Mouse (Mus musculus) midbrain, embryonic 15.5 days (tissue): Measurements from ENCODE around the gene Zranb1. TPM values are rescaled to one million over a fixed set of nuclear protein-coding genes. Genes with fewer than 3 reads are reported as not detected.

Experiments used
- ATAC-seq: fragments of 200-750 bp; cut with Nextera tagmentation; replicated peaks from 2 replicates; pipeline ENCODE4 v1.8.0; 2017; ENCODE audit warnings: moderate TSS enrichment
- H3K27ac ChIP-seq: fragments of 300-500 bp; sonication (generic); 2 replicates; pipeline ENCODE4 v1.5.1; 2015; ENCODE audit warnings: mild to moderate bottlenecking, inconsistent platforms
- H3K27me3 ChIP-seq: fragments of 300-500 bp; sonication (generic); replicated peaks from 2 replicates; pipeline ENCODE4 v1.6.1; 2015; ENCODE audit warnings: inconsistent platforms
- H3K36me3 ChIP-seq: fragments of 300-500 bp; sonication (generic); replicated peaks from 2 replicates; pipeline ENCODE4 v1.6.1; 2015; ENCODE audit warnings: inconsistent platforms
- H3K4me1 ChIP-seq: fragments of 300-500 bp; sonication (generic); 2 replicates; pipeline ENCODE4 v1.6.1; 2015; ENCODE audit warnings: inconsistent platforms
- H3K4me2 ChIP-seq: fragments of 300-500 bp; sonication (generic); 2 replicates; pipeline ENCODE4 v1.6.1; 2015; ENCODE audit warnings: inconsistent platforms, mild to moderate bottlenecking, moderate library complexity
- H3K4me3 ChIP-seq: fragments of 300-500 bp; sonication (generic); 2 replicates; pipeline ENCODE4 v1.5.1; 2015; ENCODE audit warnings: mild to moderate bottlenecking, inconsistent platforms
- H3K9ac ChIP-seq: fragments of 300-500 bp; sonication (generic); 2 replicates; pipeline ENCODE4 v1.6.1; 2015; ENCODE audit warnings: mild to moderate bottlenecking, inconsistent platforms
- H3K9me3 ChIP-seq: fragments of 300-500 bp; sonication (generic); 2 replicates; pipeline ENCODE4 v1.6.1; 2016; ENCODE audit warnings: inconsistent platforms
- WGBS: fragments of 180-500 bp; shearing (Covaris S2); methylation state at CpG from one replicate; pipeline ENCODE4 v1.1.7; 2015; ENCODE audit warnings: mixed read lengths; 5-methylcytosine and 5-hydroxymethylcytosine counted together
- polyA plus RNA-seq: library from polyadenylated mRNA; unstranded; fragments of >200 nt; fragmentation: Nextera tagmentation; extraction: Ambion mirVana; gene quantifications from 2 replicates; pipeline ENCODE4 v1.2.1, GENCODE M21; 2015

The Zranb1 gene
- polyA plus RNA-seq, 1 experiment from 2014 or later = 24.3 TPM

DNA sequence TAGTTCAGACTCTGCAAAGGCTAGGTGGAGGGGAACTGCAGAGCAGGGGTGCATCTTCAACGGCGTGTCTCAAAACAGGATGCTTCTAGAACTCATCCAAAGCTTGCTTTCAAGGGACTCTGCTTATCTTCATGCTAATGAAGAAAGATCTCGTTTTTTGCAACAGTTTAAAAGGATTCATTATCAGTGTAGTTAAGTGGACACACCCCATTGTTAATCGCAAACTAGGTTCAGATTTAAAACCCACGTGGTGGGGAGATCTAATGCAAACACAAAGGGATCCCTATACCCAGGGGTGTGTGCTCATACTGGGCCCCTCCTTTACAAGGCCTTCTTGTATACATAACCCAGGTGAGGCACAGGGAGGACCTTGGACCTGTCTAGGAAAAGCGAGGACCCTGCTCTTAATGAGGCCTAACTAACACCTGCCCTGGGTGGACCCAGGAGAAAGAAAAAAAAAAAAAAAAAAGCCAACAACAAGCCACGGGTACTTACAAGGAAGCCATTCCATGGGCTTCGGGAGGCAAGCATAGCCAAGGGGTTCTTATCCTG lies 98.6 kb downstream of the Zranb1 start:
- no peaks in the 10 kb centered on the region for H3K9me3 ChIP-seq
- peaks cover 25% of the 10 kb centered on the region for H3K4me1 ChIP-seq
- H3K4me2 ChIP-seq = no peak overlapping the region
- no peaks in the 10 kb centered on the region for H3K27me3 ChIP-seq
- H3K36me3 ChIP-seq = no peaks in the 10 kb centered on the region
- H3K27ac ChIP-seq = no peak overlapping the region
- WGBS = 78% methylated on average over 8 of the region's 8 CpGs
- ATAC-seq = no peak
- H3K4me3 ChIP-seq = no peak overlapping the region
- no peak overlapping the region for H3K9ac ChIP-seq

DNA sequence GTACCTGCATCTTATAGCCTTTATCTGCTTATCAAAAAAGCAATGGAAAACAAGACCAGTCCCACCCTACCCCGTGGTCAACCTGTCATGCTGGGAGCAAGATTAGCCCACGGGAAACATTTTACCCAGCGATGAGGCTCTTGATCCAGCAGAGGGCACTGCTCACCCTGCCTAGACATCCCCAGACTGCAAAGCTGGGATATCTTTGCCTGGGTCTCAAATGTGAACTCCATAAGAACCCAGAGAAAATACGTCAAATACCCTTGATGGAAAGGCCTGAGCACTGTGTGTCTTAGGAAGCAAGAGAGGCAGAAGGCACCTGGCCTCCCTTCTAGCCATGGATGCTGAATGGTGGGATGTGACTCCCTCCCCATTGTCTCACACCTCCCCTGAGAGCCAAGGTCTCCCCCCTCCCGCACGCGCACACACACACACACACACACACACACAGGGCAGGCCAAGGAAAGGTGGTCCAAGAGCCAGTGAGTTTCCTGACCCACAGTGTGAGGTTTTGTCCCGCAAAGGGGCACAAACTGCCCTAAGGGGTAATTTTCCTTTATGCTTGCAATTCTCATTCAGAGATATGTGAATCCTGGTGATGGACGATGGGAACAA lies 101.8 kb downstream of the Zranb1 start:
- Histone ChIP-seq H3K9me3 (no peaks in the 10 kb centered on the region), H3K36me3 (no peaks in the 10 kb centered on the region), H3K27me3 (no peaks in the 10 kb centered on the region), H3K4me2 (no peak overlapping the region), H3K4me3 (no peak overlapping the region), H3K9ac (no peak overlapping the region), H3K27ac (no peak overlapping the region), H3K4me1 (peaks cover 22% of the 10 kb centered on the region)
- WGBS = 36% methylated on average over 9 of the region's 9 CpGs
- ATAC-seq = peak; percentile 66

DNA sequence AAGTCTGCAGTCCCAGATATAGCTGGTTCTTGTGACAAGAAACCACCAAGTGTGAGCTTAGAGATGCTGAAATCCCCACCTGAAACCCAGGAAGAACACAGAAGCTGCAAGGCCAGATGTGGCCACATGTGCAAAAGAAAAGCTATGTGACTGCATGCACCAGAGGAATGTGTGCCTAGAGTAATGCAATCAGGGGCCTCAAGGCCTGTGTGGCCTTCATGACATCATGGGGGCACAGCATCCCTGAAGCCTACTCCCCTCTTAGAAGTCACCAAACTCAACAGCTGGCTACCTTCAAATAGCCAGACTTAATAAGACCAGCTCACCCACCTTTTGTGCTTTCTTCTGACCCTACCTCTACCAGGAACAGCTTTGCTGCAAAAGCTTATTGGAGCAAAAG lies 105.0 kb downstream of the Zranb1 start:
- Histone ChIP-seq H3K4me1 (peaks cover 28% of the 10 kb centered on the region), H3K27ac (no peak overlapping the region), H3K27me3 (no peaks in the 10 kb centered on the region), H3K4me3 (no peak overlapping the region), H3K4me2 (no peak overlapping the region), H3K36me3 (no peaks in the 10 kb centered on the region), H3K9me3 (no peaks in the 10 kb centered on the region), H3K9ac (no peak overlapping the region)
- no peak for ATAC-seq

Other genes starting within 250 kb of the Zranb1 start
- gene Fam53b, start 117.3 kb upstream of the Zranb1 start, polyA plus RNA-seq = 15.4 and 15.7 TPM in 2 replicates
- gene Eef1akmt2, start 78.5 kb upstream of the Zranb1 start, polyA plus RNA-seq = 83.9 and 88.1 TPM in 2 replicates
- 36.1 and 38.7 TPM in 2 replicates for gene Abraxas2, start 71.9 kb upstream of the Zranb1 start, polyA plus RNA-seq
- gene Fgfr2, start 192.2 kb downstream of the Zranb1 start, polyA plus RNA-seq = 23.3 and 24.2 TPM in 2 replicates
- gene Ctbp2, start 193.2 kb downstream of the Zranb1 start, polyA plus RNA-seq = 60.2 and 61.1 TPM in 2 replicates